Mouse (Mus musculus) adrenal gland (tissue): ENCODE measurements around the gene Gm10142.
"Not testable (repeated sequence)": the region's sequence is repeated elsewhere in the genome, so short reads cannot be mapped to it uniquely, and the experiment has no call there.

Source experiments
- intact Hi-C: fragments of 180-260 bp; cut with DNase I; formaldehyde crosslinking; loops from one replicate; pipeline ENCODE4 v1.15.1; 2025

The Gm10142 gene

GRCm38 (mm10) chr10:77735928-77736327 lies 20.3 kb downstream of the Gm10142 start:
- intact Hi-C loops, result no loop called here

GRCm38 (mm10) chr10:77738929-77739328 lies 23.3 kb downstream of the Gm10142 start:
- intact Hi-C loops, result no loop called here

GRCm38 (mm10) chr10:77741924-77742688 lies 26.5 kb downstream of the Gm10142 start, which contains the start of gene Gm18596:
TSS of gene Gm18596 (minus strand) at chr10:77742638.
- intact Hi-C loops, result not testable (repeated sequence)

- intact Hi-C loops, result not testable (repeated sequence)
These were observed 35.1 kb downstream of the Gm10142 start for GRCm38 (mm10) chr10:77750686-77751085.

- intact Hi-C loops, result not testable (repeated sequence)
These were observed 35.6 kb downstream of the Gm10142 start, which contains the start of gene Gm9736 for GRCm38 (mm10) chr10:77751254-77751653. TSS of gene Gm9736 (minus strand) at chr10:77751354.

GRCm38 (mm10) chr10:77752312-77752711 lies 36.7 kb downstream of the Gm10142 start:
- intact Hi-C loops, result not testable (repeated sequence)

- intact Hi-C loops, result no loop called here
These were observed 37.8 kb downstream of the Gm10142 start for GRCm38 (mm10) chr10:77753448-77753847.

GRCm38 (mm10) chr10:77759582-77759981 lies 44.0 kb downstream of the Gm10142 start, which contains the start of gene Gm3233:
TSS of gene Gm3233 (minus strand) at chr10:77759682.
- intact Hi-C loops, result not testable (repeated sequence)
